Mouse (Mus musculus): Measurements from ENCODE around the gene Dok5. TPM values are rescaled to one million over a fixed set of nuclear protein-coding genes. Genes with fewer than 3 reads are reported as not detected.

Gene Dok5
- polyA plus RNA-seq, 1 experiment from 2014 or later = 59.1 TPM

- H3K4me1 ChIP-seq (replicated peaks; ENCODE audit: control insufficient read depth, insufficient read depth, low read length) = no peaks in the 10 kb centered on the region
- H3K4me2 ChIP-seq (replicated peaks) = no peak overlapping the region
- no peak overlapping the region for H3K9ac ChIP-seq
- ATAC-seq (ENCODE audit: low FRiP score) (no peak), DNase-seq (ENCODE audit: low spot score) (no peak)
- no peaks in the 10 kb centered on the region for H3K9me3 ChIP-seq (ENCODE audit: control insufficient read depth, low read length)
- no peak overlapping the region for H3K4me3 ChIP-seq (replicated peaks; ENCODE audit: low read length)
- H3K27me3 ChIP-seq (ENCODE audit: control insufficient read depth, insufficient read depth, low read length) = no peaks in the 10 kb centered on the region
- WGBS = 55% methylated on average over 11 of the region's 11 CpGs
- H3K27ac ChIP-seq = no peak overlapping the region
- no peaks in the 10 kb centered on the region for H3K36me3 ChIP-seq (replicated peaks; ENCODE audit: control insufficient read depth, insufficient read depth)
Measured at GRCm38 (mm10) chr2:170913863-170914262, 182.3 kb downstream of the Dok5 start.

GRCm38 (mm10) chr2:170915646-170916045 lies 184.0 kb downstream of the Dok5 start:
- Histone ChIP-seq H3K4me2 (replicated peaks) (no peak overlapping the region), H3K36me3 (replicated peaks; ENCODE audit: control insufficient read depth, insufficient read depth) (no peaks in the 10 kb centered on the region), H3K27ac (no peak overlapping the region), H3K4me1 (replicated peaks; ENCODE audit: control insufficient read depth, insufficient read depth, low read length) (no peaks in the 10 kb centered on the region), H3K4me3 (replicated peaks; ENCODE audit: low read length) (no peak overlapping the region), H3K27me3 (ENCODE audit: control insufficient read depth, insufficient read depth, low read length) (no peaks in the 10 kb centered on the region), H3K9ac (no peak overlapping the region), H3K9me3 (ENCODE audit: control insufficient read depth, low read length) (no peaks in the 10 kb centered on the region)
- DNase-seq (ENCODE audit: low spot score) (no peak), ATAC-seq (ENCODE audit: low FRiP score) (no peak)
- 91% methylated on average over 8 of the region's 8 CpGs for WGBS

GRCm38 (mm10) chr2:170922260-170922659 lies 190.7 kb downstream of the Dok5 start:
- 19% methylated on average over 3 of the region's 3 CpGs for WGBS
- H3K9ac ChIP-seq = no peak overlapping the region
- ATAC-seq (ENCODE audit: low FRiP score) (peak; percentile 60; the same call in 1 of the 2 replicates), DNase-seq (ENCODE audit: low spot score) (peak; percentile 69)
- H3K27ac ChIP-seq = no peak overlapping the region
- H3K4me2 ChIP-seq (replicated peaks) = no peak overlapping the region
- H3K4me1 ChIP-seq (replicated peaks; ENCODE audit: control insufficient read depth, insufficient read depth, low read length) = no peaks in the 10 kb centered on the region
- no peaks in the 10 kb centered on the region for H3K9me3 ChIP-seq (ENCODE audit: control insufficient read depth, low read length)
- no peak overlapping the region for H3K4me3 ChIP-seq (replicated peaks; ENCODE audit: low read length)
- no peaks in the 10 kb centered on the region for H3K27me3 ChIP-seq (ENCODE audit: control insufficient read depth, insufficient read depth, low read length)
- no peaks in the 10 kb centered on the region for H3K36me3 ChIP-seq (replicated peaks; ENCODE audit: control insufficient read depth, insufficient read depth)

GRCm38 (mm10) chr2:170924131-170924530 lies 192.5 kb downstream of the Dok5 start:
- Histone ChIP-seq H3K27ac (no peak overlapping the region), H3K4me2 (replicated peaks) (no peak overlapping the region), H3K4me1 (replicated peaks; ENCODE audit: control insufficient read depth, insufficient read depth, low read length) (no peaks in the 10 kb centered on the region), H3K9ac (no peak overlapping the region), H3K4me3 (replicated peaks; ENCODE audit: low read length) (no peak overlapping the region), H3K27me3 (ENCODE audit: control insufficient read depth, insufficient read depth, low read length) (no peaks in the 10 kb centered on the region), H3K9me3 (ENCODE audit: control insufficient read depth, low read length) (no peaks in the 10 kb centered on the region), H3K36me3 (replicated peaks; ENCODE audit: control insufficient read depth, insufficient read depth) (no peaks in the 10 kb centered on the region)
- ATAC-seq (ENCODE audit: low FRiP score) = no peak
- 90% methylated on average over 4 of the region's 4 CpGs for WGBS
- no peak for DNase-seq (ENCODE audit: low spot score)

GRCm38 (mm10) chr2:170926237-170926636 lies 194.6 kb downstream of the Dok5 start:
- H3K4me2 ChIP-seq (replicated peaks) = no peak overlapping the region
- no peaks in the 10 kb centered on the region for H3K9me3 ChIP-seq (ENCODE audit: control insufficient read depth, low read length)
- H3K36me3 ChIP-seq (replicated peaks; ENCODE audit: control insufficient read depth, insufficient read depth) = no peaks in the 10 kb centered on the region
- DNase-seq (ENCODE audit: low spot score) (no peak), ATAC-seq (ENCODE audit: low FRiP score) (no peak)
- no peaks in the 10 kb centered on the region for H3K4me1 ChIP-seq (replicated peaks; ENCODE audit: control insufficient read depth, insufficient read depth, low read length)
- no peak overlapping the region for H3K27ac ChIP-seq
- no peak overlapping the region for H3K4me3 ChIP-seq (replicated peaks; ENCODE audit: low read length)
- H3K27me3 ChIP-seq (ENCODE audit: control insufficient read depth, insufficient read depth, low read length) = no peaks in the 10 kb centered on the region
- H3K9ac ChIP-seq = no peak overlapping the region
- 73% methylated on average over 9 of the region's 9 CpGs for WGBS

Other genes with a start within 250 kb of the Dok5 start
- 148 and 156 TPM in 2 replicates for gene Pfdn4, start 235.4 kb upstream of the Dok5 start, polyA plus RNA-seq (2014; fragmentation: Nextera tagmentation; extraction: Ambion mirVana)
- gene Cyp24a1, start 234.7 kb upstream of the Dok5 start, polyA plus RNA-seq (2014; fragmentation: Nextera tagmentation; extraction: Ambion mirVana) = 0.05 TPM in 2 replicates
- 0.13 and 0.14 TPM in 2 replicates for gene 4930470P17Rik, start 129.8 kb upstream of the Dok5 start, polyA plus RNA-seq (2014; fragmentation: Nextera tagmentation; extraction: Ambion mirVana)

All from hindbrain, embryonic 14.5 days (tissue).